Mouse (Mus musculus) heart, embryonic 11.5 days (tissue): ENCODE data around the gene Polr1b. TPM values are rescaled to one million over a fixed set of nuclear protein-coding genes. Genes with fewer than 3 reads are reported as not detected.

Source experiments
- ATAC-seq: fragments of 200-750 bp; cut with Nextera tagmentation; replicated peaks from 2 replicates; pipeline ENCODE4 v1.8.0; 2017; ENCODE audit warnings: moderate library complexity; ENCODE audit not compliant: insufficient number of reproducible peaks, low FRiP score, low TSS enrichment
- H3K27ac ChIP-seq: fragments of 300-500 bp; sonication (generic); 2 replicates; pipeline ENCODE4 v1.5.1; 2014; ENCODE audit warnings: mild to moderate bottlenecking, low read depth, low read length
- H3K27me3 ChIP-seq: fragments of 300-500 bp; sonication (generic); 2 replicates; pipeline ENCODE4 v1.6.1; 2014; ENCODE audit warnings: mild to moderate bottlenecking, low read length, mixed read lengths; ENCODE audit not compliant: control insufficient read depth, insufficient read depth
- H3K36me3 ChIP-seq: fragments of 300-500 bp; sonication (generic); 2 replicates; pipeline ENCODE4 v1.6.1; 2014; ENCODE audit warnings: mild to moderate bottlenecking, low read length, moderate library complexity, mixed read lengths; ENCODE audit not compliant: control insufficient read depth, insufficient read depth
- H3K4me1 ChIP-seq: fragments of 300-500 bp; sonication (generic); 2 replicates; pipeline ENCODE4 v1.6.1; 2014; ENCODE audit warnings: low read length; ENCODE audit not compliant: control insufficient read depth, insufficient read depth
- H3K4me2 ChIP-seq: fragments of 300-500 bp; sonication (generic); 2 replicates; pipeline ENCODE4 v1.6.1; 2014; ENCODE audit warnings: mild to moderate bottlenecking, moderate library complexity
- H3K4me3 ChIP-seq: fragments of 300-500 bp; sonication (generic); 2 replicates; pipeline ENCODE4 v1.5.1; 2014; ENCODE audit warnings: low read depth, low read length
- H3K9ac ChIP-seq: fragments of 300-500 bp; sonication (generic); 2 replicates; pipeline ENCODE4 v1.6.1; 2014; ENCODE audit warnings: mild to moderate bottlenecking, low read depth, low read length, moderate library complexity
- H3K9me3 ChIP-seq: fragments of 300-500 bp; sonication (generic); replicated peaks from 2 replicates; pipeline ENCODE4 v1.6.1; 2016; ENCODE audit warnings: low read length; ENCODE audit not compliant: control insufficient read depth
- WGBS: fragments of 180-500 bp; shearing (Covaris S2); extraction: QIAGEN DNeasy Blood & Tissue Kit; methylation state at CpG from one replicate; pipeline ENCODE4 v1.1.7; 2014; ENCODE audit not compliant: insufficient replicate concordance; 5-methylcytosine and 5-hydroxymethylcytosine counted together
- polyA plus RNA-seq: library from polyadenylated mRNA; unstranded; fragments of >200 nt; fragmentation: Nextera tagmentation; extraction: Ambion mirVana; gene quantifications from 2 replicates; pipeline ENCODE4 v1.2.1, GENCODE M21; 2014

Polr1b gene
- polyA plus RNA-seq, result 14.8 and 15.4 TPM in 2 replicates

- ATAC-seq, result peak; percentile 99
- Histone ChIP-seq H3K9me3 (no peaks in the 10 kb centered on the region), H3K4me2 (peak within 1 kb of the TSS; percentile 67), H3K9ac (peak within 1 kb of the TSS; percentile 80), H3K4me1 (no peaks in the 10 kb centered on the region), H3K4me3 (peak within 1 kb of the TSS; percentile 83), H3K27ac (no peak within 1 kb of the TSS), H3K36me3 (peaks cover 10% of the 10 kb centered on the region), H3K27me3 (no peaks in the 10 kb centered on the region)
- WGBS, result under 1% methylated on average over 35 of the region's 35 CpGs
Observed at GRCm38 (mm10) chr2:129100784-129101310, at the start of gene Polr1b. TSS of gene Polr1b (plus strand) at chr2:129100995.

- Histone ChIP-seq H3K9ac (no peak overlapping the region), H3K4me2 (no peak overlapping the region), H3K9me3 (no peaks in the 10 kb centered on the region), H3K4me1 (no peaks in the 10 kb centered on the region), H3K27me3 (no peaks in the 10 kb centered on the region), H3K36me3 (no peaks in the 10 kb centered on the region), H3K4me3 (no peak overlapping the region), H3K27ac (no peak overlapping the region)
- WGBS, result 48% methylated on average over 4 of the region's 4 CpGs
- no peak for ATAC-seq
Observed at GRCm38 (mm10) chr2:129052451-129052983, 48.3 kb upstream of the Polr1b start.

GRCm38 (mm10) chr2:129055741-129056140, 45.1 kb upstream of the Polr1b start:
- no peaks in the 10 kb centered on the region for H3K36me3 ChIP-seq
- no peaks in the 10 kb centered on the region for H3K9me3 ChIP-seq
- H3K27ac ChIP-seq, result no peak overlapping the region
- no peak for ATAC-seq
- no peak overlapping the region for H3K9ac ChIP-seq
- no peaks in the 10 kb centered on the region for H3K4me1 ChIP-seq
- no peak overlapping the region for H3K4me3 ChIP-seq
- H3K27me3 ChIP-seq, result no peaks in the 10 kb centered on the region
- WGBS, result 88% methylated on average over 6 of the region's 6 CpGs
- no peak overlapping the region for H3K4me2 ChIP-seq

- H3K27ac ChIP-seq, result no peak overlapping the region
- no peaks in the 10 kb centered on the region for H3K36me3 ChIP-seq
- no peak overlapping the region for H3K4me2 ChIP-seq
- no peak for ATAC-seq
- H3K4me3 ChIP-seq, result no peak overlapping the region
- WGBS, result 41% methylated on average over 9 of the region's 9 CpGs
- H3K27me3 ChIP-seq, result no peaks in the 10 kb centered on the region
- H3K9ac ChIP-seq, result no peak overlapping the region
- H3K9me3 ChIP-seq, result no peaks in the 10 kb centered on the region
- no peaks in the 10 kb centered on the region for H3K4me1 ChIP-seq
Observed at GRCm38 (mm10) chr2:129056597-129056996, 44.2 kb upstream of the Polr1b start.

- H3K9me3 ChIP-seq, result no peaks in the 10 kb centered on the region
- no peak overlapping the region for H3K4me2 ChIP-seq
- no peak for ATAC-seq
- no peak overlapping the region for H3K9ac ChIP-seq
- no peaks in the 10 kb centered on the region for H3K27me3 ChIP-seq
- no peaks in the 10 kb centered on the region for H3K36me3 ChIP-seq
- H3K4me3 ChIP-seq, result no peak overlapping the region
- WGBS, result 85% methylated on average over 8 of the region's 8 CpGs
- no peaks in the 10 kb centered on the region for H3K4me1 ChIP-seq
- no peak overlapping the region for H3K27ac ChIP-seq
Observed at GRCm38 (mm10) chr2:129057256-129057655, 43.5 kb upstream of the Polr1b start.

- 79% methylated on average over 6 of the region's 6 CpGs for WGBS
- no peak for ATAC-seq
Observed at GRCm38 (mm10) chr2:129057920-129058361, 42.9 kb upstream of the Polr1b start.

GRCm38 (mm10) chr2:129061456-129062059, 39.2 kb upstream of the Polr1b start:
- Histone ChIP-seq H3K36me3 (no peaks in the 10 kb centered on the region), H3K9ac (no peak overlapping the region), H3K27ac (no peak overlapping the region), H3K4me2 (no peak overlapping the region), H3K4me3 (no peak overlapping the region), H3K4me1 (peaks cover 1% of the 10 kb centered on the region; the same call in 1 of the 2 replicates), H3K27me3 (no peaks in the 10 kb centered on the region), H3K9me3 (no peaks in the 10 kb centered on the region)
- WGBS, result 66% methylated on average over 10 of the region's 10 CpGs
- ATAC-seq, result no peak

More at GRCm38 (mm10) chr2:129057920-129058361, 42.9 kb upstream of the Polr1b start:
- no peaks in the 10 kb centered on the region for H3K9me3 ChIP-seq
- no peaks in the 10 kb centered on the region for H3K36me3 ChIP-seq
- H3K9ac ChIP-seq, result no peak overlapping the region
- no peak overlapping the region for H3K4me3 ChIP-seq
- H3K4me2 ChIP-seq, result no peak overlapping the region
- H3K4me1 ChIP-seq, result no peaks in the 10 kb centered on the region
- no peaks in the 10 kb centered on the region for H3K27me3 ChIP-seq
- no peak overlapping the region for H3K27ac ChIP-seq

- 2% methylated on average over 61 of the region's 62 CpGs for WGBS
Observed at GRCm38 (mm10) chr2:129065437-129066282, 35.1 kb upstream of the Polr1b start, which contains the start of gene Ttl. TSS of gene Ttl (plus strand) at chr2:129065942.

More at GRCm38 (mm10) chr2:129065437-129066282, 35.1 kb upstream of the Polr1b start, which contains the start of gene Ttl:
- Histone ChIP-seq H3K4me1 (peaks cover 5% of the 10 kb centered on the region; the same call in 1 of the 2 replicates), H3K4me2 (peak within 1 kb of the TSS; percentile 91), H3K27ac (peak within 1 kb of the TSS; percentile 41; the same call in 1 of the 2 replicates), H3K9me3 (no peaks in the 10 kb centered on the region), H3K9ac (peak within 1 kb of the TSS; percentile 88), H3K4me3 (peak within 1 kb of the TSS; percentile 89), H3K27me3 (no peaks in the 10 kb centered on the region), H3K36me3 (no peaks in the 10 kb centered on the region)
- ATAC-seq, result peak; percentile 93
